Mouse (Mus musculus): Measurements from ENCODE around the gene Grik1. TPM values are rescaled to one million over a fixed set of nuclear protein-coding genes. Genes with fewer than 3 reads are reported as not detected.

Grik1 gene
- polyA plus RNA-seq (2012; rRNA removed) = 0.10 and 0.21 TPM in 2 replicates

DNA sequence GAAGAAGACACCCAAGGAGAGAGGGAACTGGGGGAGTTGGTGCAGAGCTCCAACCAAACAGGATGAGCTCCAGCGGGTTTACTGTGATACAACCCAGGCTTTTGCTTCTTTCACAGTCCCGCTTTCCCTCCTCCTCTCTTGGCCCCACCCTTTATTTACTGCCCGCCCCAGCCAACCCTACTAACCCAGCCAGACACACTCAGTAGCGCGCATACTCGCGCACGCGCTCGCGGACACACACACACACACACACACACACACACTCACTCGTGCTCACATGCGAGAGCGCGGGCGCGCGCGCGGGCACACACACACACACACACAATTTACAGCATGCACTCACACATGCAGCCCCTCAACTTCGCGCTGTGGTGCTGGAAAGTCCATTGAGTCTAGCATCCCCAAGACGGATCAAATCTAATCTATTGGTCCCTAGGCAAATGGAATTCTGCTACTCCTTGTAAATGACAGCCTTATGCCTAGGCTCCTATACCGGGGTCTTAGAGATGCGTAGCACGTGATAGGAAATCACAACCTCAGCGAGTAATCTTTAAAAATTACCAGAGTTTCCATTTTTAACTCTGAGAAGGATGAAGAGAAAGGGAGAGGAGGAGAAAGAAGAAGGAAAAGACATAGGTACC, at the start of gene Grik1:
Grik1 (minus strand) TSS at position 134 of the 641 bp plus-strand sequence.

Other genes starting within 250 kb of the Grik1 start
- not detected in 2 replicates for gene Cldn17, start 216.7 kb upstream of the Grik1 start, polyA plus RNA-seq (2012; rRNA removed)

Data from colon, adult 2 months (tissue).